Mouse (Mus musculus) CH12.LX (cell line): ENCODE results near the gene Ebf1. TPM values are rescaled to one million over a fixed set of nuclear protein-coding genes. Genes with fewer than 3 reads are reported as not detected.

Experiments
- DNase-seq: peaks from one replicate; pipeline ENCODE4 v3.0.0-alpha.2; 2013; ENCODE audit errors: extremely low read depth
- H3K27ac ChIP-seq: 2 replicates; pipeline ENCODE4 v1.5.1; 2012; ENCODE audit warnings: low read depth, mild to moderate bottlenecking, control low read depth, moderate library complexity; ENCODE audit not compliant: insufficient read depth
- H3K27me3 ChIP-seq: replicated peaks from 2 replicates; pipeline ENCODE3; 2012; ENCODE audit warnings: inconsistent platforms
- H3K36me3 ChIP-seq, 2 experiments: replicated peaks in 1 of 2; 2 replicates each; pipeline versions ENCODE3 to v1.6.1; 2012; ENCODE audit warnings: inconsistent platforms in 1 of 2, low read length in 1 of 2, mild to moderate bottlenecking in 1 of 2, mixed read lengths in 1 of 2, moderate library complexity in 1 of 2; ENCODE audit not compliant: control insufficient read depth in 1 of 2, insufficient read depth in 1 of 2
- H3K4me1 ChIP-seq, 2 experiments: 2 replicates each; pipeline ENCODE4 v1.6.1; 2012; ENCODE audit warnings: inconsistent platforms in 1 of 2, moderate library complexity in 1 of 2; ENCODE audit not compliant: insufficient read depth in 2 of 2, control insufficient read depth in 1 of 2
- H3K4me2 ChIP-seq: 2 replicates; pipeline ENCODE4 v1.6.1; 2012; ENCODE audit warnings: low read depth, mild to moderate bottlenecking, control low read depth; ENCODE audit not compliant: poor library complexity, insufficient read depth, severe bottlenecking
- H3K4me3 ChIP-seq, 3 experiments: fragments of 150-350 bp in 1 of 3; sonication (generic) in 1 of 3; replicated peaks in 1 of 3; 2 replicates each; pipeline versions ENCODE3 to v1.5.1; 2011 to 2012; ENCODE audit warnings: low read depth in 2 of 3, low read length in 2 of 3, mild to moderate bottlenecking in 2 of 3, moderate library complexity in 2 of 3, control low read depth in 1 of 3, improper control_type of control experiment in 1 of 3, inconsistent platforms in 1 of 3, mixed read lengths in 1 of 3; ENCODE audit not compliant: poor library complexity in 1 of 3
- H3K79me2 ChIP-seq: replicated peaks from 2 replicates; pipeline ENCODE4 v1.6.1; 2012; ENCODE audit warnings: mild to moderate bottlenecking, moderate library complexity; ENCODE audit not compliant: control insufficient read depth, poor library complexity, insufficient read depth, severe bottlenecking; ENCODE audit errors: extremely low read depth
- H3K9ac ChIP-seq: 2 replicates; pipeline ENCODE4 v1.6.1; 2012; ENCODE audit warnings: low read depth, mild to moderate bottlenecking, control low read depth, moderate library complexity; ENCODE audit not compliant: insufficient read depth
- H3K9me3 ChIP-seq: replicated peaks from 2 replicates; pipeline ENCODE3; 2012; ENCODE audit warnings: low read length, inconsistent platforms, mixed read lengths
- BHLHE40 ChIP-seq: IDR thresholded peaks from 2 replicates; pipeline ENCODE4 v1.6.1; 2011; ENCODE audit warnings: mild to moderate bottlenecking, low read depth, low read length, improper control_type of control experiment
- CTCF ChIP-seq, 2 experiments: IDR thresholded peaks in 1 of 2; conservative IDR thresholded peaks in 1 of 2; 2 replicates each; pipeline ENCODE4 v1.5.1; 2011 to 2012; ENCODE audit warnings: low read depth in 2 of 2, low read length in 2 of 2, improper control_type of control experiment in 1 of 2, inconsistent platforms in 1 of 2, mild to moderate bottlenecking in 1 of 2, moderate library complexity in 1 of 2
- E2F4 ChIP-seq: IDR thresholded peaks from 2 replicates; pipeline ENCODE4 v1.6.1; 2011; ENCODE audit warnings: low read depth, low read length, improper control_type of control experiment; ENCODE audit not compliant: insufficient replicate concordance
- JUN ChIP-seq: IDR thresholded peaks from 2 replicates; pipeline ENCODE4 v1.6.1; 2011; ENCODE audit warnings: low read depth, mild to moderate bottlenecking, low read length, improper control_type of control experiment, moderate library complexity; ENCODE audit not compliant: insufficient read depth
- JUND ChIP-seq: conservative IDR thresholded peaks from 2 replicates; pipeline ENCODE4 v1.6.1; 2011; ENCODE audit warnings: low read depth, low read length, improper control_type of control experiment
- KAT2A ChIP-seq: IDR thresholded peaks from 2 replicates; pipeline ENCODE4 v1.6.1; 2012; ENCODE audit warnings: low read length, improper control_type of control experiment, inconsistent platforms; ENCODE audit not compliant: insufficient replicate concordance
- MAX ChIP-seq: IDR thresholded peaks from 2 replicates; pipeline ENCODE4 v1.6.1; 2011; ENCODE audit warnings: low read length, improper control_type of control experiment
- MAZ ChIP-seq: IDR thresholded peaks from 2 replicates; pipeline ENCODE4 v1.6.1; 2012; ENCODE audit warnings: low read depth, mild to moderate bottlenecking, inconsistent platforms, low read length, improper control_type of control experiment, moderate library complexity
- MYC ChIP-seq: IDR thresholded peaks from 2 replicates; pipeline ENCODE4 v1.6.1; 2011; ENCODE audit warnings: low read depth, mild to moderate bottlenecking, improper control_type of control experiment, low read length
- NELFE ChIP-seq: IDR thresholded peaks from 2 replicates; pipeline ENCODE4 v1.6.1; 2011; ENCODE audit warnings: low read depth, low read length, improper control_type of control experiment
- NRF1 ChIP-seq: IDR thresholded peaks from 2 replicates; pipeline ENCODE4 v1.6.1; 2014; ENCODE audit warnings: low read depth, mild to moderate bottlenecking, inconsistent platforms, low read length, improper control_type of control experiment, moderate library complexity
- POLR2A ChIP-seq: IDR thresholded peaks from 2 replicates; pipeline ENCODE4 v1.6.1; 2011; ENCODE audit warnings: low read depth, mild to moderate bottlenecking, improper control_type of control experiment, low read length
- RAD21 ChIP-seq: IDR thresholded peaks from 2 replicates; pipeline ENCODE4 v1.6.1; 2011; ENCODE audit warnings: low read depth, mild to moderate bottlenecking, low read length, improper control_type of control experiment, moderate library complexity
- SMC3 ChIP-seq: IDR thresholded peaks from 2 replicates; pipeline ENCODE4 v1.6.1; 2011; ENCODE audit warnings: low read depth, low read length, improper control_type of control experiment
- UBTF ChIP-seq: IDR thresholded peaks from 2 replicates; pipeline ENCODE4 v1.6.1; 2012; ENCODE audit warnings: low read depth, mild to moderate bottlenecking, inconsistent platforms, low read length, improper control_type of control experiment, moderate library complexity
- USF1 ChIP-seq: IDR thresholded peaks from 2 replicates; pipeline ENCODE4 v1.6.1; 2014; ENCODE audit warnings: low read depth, mild to moderate bottlenecking, inconsistent platforms, low read length, improper control_type of control experiment
- USF2 ChIP-seq: conservative IDR thresholded peaks from 2 replicates; pipeline ENCODE4 v1.6.1; 2011; ENCODE audit warnings: low read depth, low read length, improper control_type of control experiment
- ZC3H11A ChIP-seq: IDR thresholded peaks from 2 replicates; pipeline ENCODE4 v1.6.1; 2012; ENCODE audit warnings: low read depth, mild to moderate bottlenecking, inconsistent platforms, low read length, improper control_type of control experiment
- ZKSCAN1 ChIP-seq: IDR thresholded peaks from 2 replicates; pipeline ENCODE4 v1.6.1; 2012; ENCODE audit warnings: low read depth, inconsistent platforms, low read length, improper control_type of control experiment, borderline replicate concordance
- ZMIZ1 ChIP-seq: IDR thresholded peaks from 2 replicates; pipeline ENCODE4 v1.6.1; 2012; ENCODE audit warnings: low read depth, mild to moderate bottlenecking, inconsistent platforms, low read length, improper control_type of control experiment
- dilution Hi-C: fragments of 300-500 bp; cut with MboI; formaldehyde crosslinking; loops from 2 replicates; pipeline ENCODE4 v1.14.3; 2020; ENCODE audit warnings: low sequenced_read_pairs; ENCODE audit not compliant: extremely low pct_unique_long_range_greater_than_20kb, extremely low pct_ligation_motif_present
- in situ Hi-C: fragments of 300-500 bp; cut with MboI; formaldehyde crosslinking; loops from 3 replicates; pipeline ENCODE4 v1.14.3; 2019; ENCODE audit warnings: low sequenced_read_pairs, low pct_ligation_motif_present, low pct_unique_long_range_greater_than_20kb, mixed read lengths
- polyA plus RNA-seq: library from polyadenylated mRNA; unstranded; fragments of >175 nt; gene quantifications from 2 replicates; pipeline ENCODE4 v1.2.1, GENCODE M21; 2012; ENCODE audit warnings: low read depth; ENCODE audit not compliant: insufficient read length
- total RNA-seq, 2 experiments: library from RNA; depleted of rRNA; stranded (reverse); fragments of 300-350 nt in 1 of 2; fragments of >200 nt in 1 of 2; gene quantifications; 2 replicates each; pipeline ENCODE4 v1.2.3; 2012 to 2014

Ebf1 gene
- total and polyA plus RNA-seq, 3 experiments = 37.8 to 60.7 (median 42.8) TPM

- Histone ChIP-seq H3K4me3 (no peak overlapping the region), H3K27ac (no peak overlapping the region), H3K9me3 (no peaks in the 10 kb centered on the region), H3K4me1 (peaks cover 0 to 6% of the 10 kb centered on the region in 2 experiments; a peak in 3 of 4 replicates), H3K36me3 (no peaks in the 10 kb centered on the region), H3K79me2 (no peaks in the 10 kb centered on the region)
- in situ Hi-C loops = loop anchor here (25.0 kb wide), 2 partner anchors 1051 to 1301 kb away; no protein-coding TSS in a partner anchor
- peak; percentile 91 for DNase-seq
- dilution Hi-C loops = no loop called here
- no peak for TF ChIP-seq NRF1
- peak; percentile 44; the same call in 1 of the 2 replicates for TF ChIP-seq JUND
- 0 out of 2 replicates have a peak, but pooled peaks have one; percentile 46 for TF ChIP-seq MYC
- no peak for TF ChIP-seq UBTF
- TF ChIP-seq CTCF (conservative IDR thresholded peaks at IDR 0.05 in 1 of 2, IDR thresholded peaks at IDR 0.05 in 1 of 2; ENCODE audit: low read depth in 2 of 2, low read length in 2 of 2) = peak; percentile 97 to 99
- TF ChIP-seq E2F4 = no peak
- TF ChIP-seq ZC3H11A = peak; percentile 96
- TF ChIP-seq KAT2A = no peak
- TF ChIP-seq ZMIZ1 = no peak
- TF ChIP-seq MAZ = 0 out of 2 replicates have a peak, but pooled peaks have one; percentile 25
- TF ChIP-seq POLR2A = no peak
- TF ChIP-seq MAX = no peak
- TF ChIP-seq SMC3 = peak; percentile 96
- TF ChIP-seq JUN = no peak
- TF ChIP-seq, all 38 proteins: peak for 6
- Histone ChIP-seq H3K9ac (peak overlapping the region; percentile 41; the same call in 1 of the 2 replicates), H3K4me2 (no peak overlapping the region), H3K27me3 (no peaks in the 10 kb centered on the region)
Observed at GRCm38 (mm10) chr11:44586047-44586696, 30.9 kb upstream of the Ebf1 start.

- Histone ChIP-seq H3K4me2 (no peak overlapping the region), H3K4me3 (no peak overlapping the region), H3K27ac (no peak overlapping the region), H3K27me3 (no peaks in the 10 kb centered on the region), H3K9me3 (no peaks in the 10 kb centered on the region), H3K36me3 (no peaks in the 10 kb centered on the region), H3K9ac (no peak overlapping the region), H3K4me1 (0 out of 4 replicates have a peak, but pooled peaks cover 2% of the 10 kb centered on the region in 2 experiments), H3K79me2 (no peaks in the 10 kb centered on the region)
- TF ChIP-seq USF2 = peak; percentile 32; the same call in 1 of the 2 replicates
- peak; percentile 48; the same call in 1 of the 2 replicates for TF ChIP-seq USF1
- TF ChIP-seq ZKSCAN1 = no peak
- peak; percentile 52 for TF ChIP-seq BHLHE40
- TF ChIP-seq RAD21 = peak; percentile 14
- TF ChIP-seq CTCF (conservative IDR thresholded peaks at IDR 0.05 in 1 of 2, IDR thresholded peaks at IDR 0.05 in 1 of 2; ENCODE audit: low read depth in 2 of 2, low read length in 2 of 2) = peak in 1 of 2 experiments; percentile 44; a peak in 1 of 4 replicates
- no peak for TF ChIP-seq NELFE
- no peak for TF ChIP-seq KAT2A
- TF ChIP-seq MAZ = no peak
- dilution Hi-C loops (no loop called here), in situ Hi-C loops (loop anchor here (25.0 kb wide), 2 partner anchors 1044 to 1294 kb away; no protein-coding TSS in a partner anchor)
- DNase-seq = no peak
Observed at GRCm38 (mm10) chr11:44593016-44593415, 24.1 kb upstream of the Ebf1 start.
